Mouse (Mus musculus) stomach, postnatal 0 days (tissue): ENCODE measurements around the gene Glrx5.

Source experiments
- CTCF ChIP-seq: IDR thresholded peaks from 2 replicates; pipeline ENCODE4 v1.5.1; 2016; ENCODE audit warnings: antibody characterized with exemption, low read depth, mild to moderate bottlenecking, moderate library complexity
- EP300 ChIP-seq: optimal IDR thresholded peaks from 2 replicates; pipeline ENCODE3; 2016; ENCODE audit warnings: antibody characterized with exemption

DNA sequence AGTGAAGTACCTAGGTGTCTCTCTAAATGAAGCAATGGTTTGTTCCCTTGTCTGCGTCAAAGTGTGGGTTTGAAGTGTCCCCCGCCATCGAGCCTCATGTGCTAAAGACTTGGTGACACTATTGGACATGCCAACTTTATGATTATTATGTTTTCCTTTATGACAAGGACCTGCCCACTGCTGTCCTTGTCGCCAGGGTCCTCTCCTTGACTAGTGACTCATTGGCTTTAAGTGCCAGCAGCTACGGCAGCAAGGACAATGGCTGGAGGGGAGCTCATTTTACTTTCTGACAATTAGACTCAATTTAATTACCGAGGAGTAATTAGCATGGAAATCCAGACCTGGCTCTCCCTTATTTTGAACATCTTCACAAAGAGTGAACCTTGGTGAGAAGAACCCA, 52.3 kb downstream of the Glrx5 start:
- no peak for TF ChIP-seq CTCF
- TF ChIP-seq EP300, result no peak
